Mouse (Mus musculus) CH12.LX (cell line): ENCODE data around the gene Eif4g2. TPM values are rescaled to one million over a fixed set of nuclear protein-coding genes. Genes with fewer than 3 reads are reported as not detected.

Experiments
- DNase-seq: peaks from one replicate; pipeline ENCODE4 v3.0.0-alpha.2; 2013; ENCODE audit errors: extremely low read depth
- H3K27ac ChIP-seq: 2 replicates; pipeline ENCODE4 v1.5.1; 2012; ENCODE audit warnings: low read depth, mild to moderate bottlenecking, control low read depth, moderate library complexity; ENCODE audit not compliant: insufficient read depth
- H3K27me3 ChIP-seq: replicated peaks from 2 replicates; pipeline ENCODE3; 2012; ENCODE audit warnings: inconsistent platforms
- H3K36me3 ChIP-seq, 2 experiments: replicated peaks in 1 of 2; 2 replicates each; pipeline versions ENCODE3 to v1.6.1; 2012; ENCODE audit warnings: inconsistent platforms in 1 of 2, low read length in 1 of 2, mild to moderate bottlenecking in 1 of 2, mixed read lengths in 1 of 2, moderate library complexity in 1 of 2; ENCODE audit not compliant: control insufficient read depth in 1 of 2, insufficient read depth in 1 of 2
- H3K4me1 ChIP-seq, 2 experiments: 2 replicates each; pipeline ENCODE4 v1.6.1; 2012; ENCODE audit warnings: inconsistent platforms in 1 of 2, moderate library complexity in 1 of 2; ENCODE audit not compliant: insufficient read depth in 2 of 2, control insufficient read depth in 1 of 2
- H3K4me2 ChIP-seq: 2 replicates; pipeline ENCODE4 v1.6.1; 2012; ENCODE audit warnings: low read depth, mild to moderate bottlenecking, control low read depth; ENCODE audit not compliant: poor library complexity, insufficient read depth, severe bottlenecking
- H3K4me3 ChIP-seq, 3 experiments: fragments of 150-350 bp in 1 of 3; sonication (generic) in 1 of 3; replicated peaks in 1 of 3; 2 replicates each; pipeline versions ENCODE3 to v1.5.1; 2011 to 2012; ENCODE audit warnings: low read depth in 2 of 3, low read length in 2 of 3, mild to moderate bottlenecking in 2 of 3, moderate library complexity in 2 of 3, control low read depth in 1 of 3, improper control_type of control experiment in 1 of 3, inconsistent platforms in 1 of 3, mixed read lengths in 1 of 3; ENCODE audit not compliant: poor library complexity in 1 of 3
- H3K79me2 ChIP-seq: replicated peaks from 2 replicates; pipeline ENCODE4 v1.6.1; 2012; ENCODE audit warnings: mild to moderate bottlenecking, moderate library complexity; ENCODE audit not compliant: control insufficient read depth, poor library complexity, insufficient read depth, severe bottlenecking; ENCODE audit errors: extremely low read depth
- H3K9ac ChIP-seq: 2 replicates; pipeline ENCODE4 v1.6.1; 2012; ENCODE audit warnings: low read depth, mild to moderate bottlenecking, control low read depth, moderate library complexity; ENCODE audit not compliant: insufficient read depth
- H3K9me3 ChIP-seq: replicated peaks from 2 replicates; pipeline ENCODE3; 2012; ENCODE audit warnings: low read length, inconsistent platforms, mixed read lengths
- CHD1 ChIP-seq: IDR thresholded peaks from 2 replicates; pipeline ENCODE4 v1.6.1; 2012; ENCODE audit warnings: low read depth, low read length, improper control_type of control experiment, inconsistent platforms
- CHD2 ChIP-seq: IDR thresholded peaks from 2 replicates; pipeline ENCODE4 v1.6.1; 2011; ENCODE audit warnings: low read length, improper control_type of control experiment
- ELF1 ChIP-seq: IDR thresholded peaks from 2 replicates; pipeline ENCODE4 v1.6.1; 2014; ENCODE audit warnings: low read depth, mild to moderate bottlenecking, inconsistent platforms, low read length, improper control_type of control experiment
- GABPA ChIP-seq: IDR thresholded peaks from 2 replicates; pipeline ENCODE4 v1.6.1; 2012; ENCODE audit warnings: low read depth, low read length, improper control_type of control experiment, inconsistent platforms; ENCODE audit not compliant: insufficient replicate concordance
- IRF4 ChIP-seq: IDR thresholded peaks from 2 replicates; pipeline ENCODE4 v1.6.1; 2014; ENCODE audit warnings: low read depth, mild to moderate bottlenecking, inconsistent platforms, low read length, improper control_type of control experiment
- JUN ChIP-seq: IDR thresholded peaks from 2 replicates; pipeline ENCODE4 v1.6.1; 2011; ENCODE audit warnings: low read depth, mild to moderate bottlenecking, low read length, improper control_type of control experiment, moderate library complexity; ENCODE audit not compliant: insufficient read depth
- MAX ChIP-seq: IDR thresholded peaks from 2 replicates; pipeline ENCODE4 v1.6.1; 2011; ENCODE audit warnings: low read length, improper control_type of control experiment
- MEF2A ChIP-seq: IDR thresholded peaks from 2 replicates; pipeline ENCODE4 v1.6.1; 2014; ENCODE audit warnings: low read depth, mild to moderate bottlenecking, inconsistent platforms, low read length, improper control_type of control experiment, borderline replicate concordance
- NELFE ChIP-seq: IDR thresholded peaks from 2 replicates; pipeline ENCODE4 v1.6.1; 2011; ENCODE audit warnings: low read depth, low read length, improper control_type of control experiment
- PAX5 ChIP-seq: IDR thresholded peaks from 2 replicates; pipeline ENCODE4 v1.6.1; 2012; ENCODE audit warnings: low read length, inconsistent platforms, mixed read lengths
- RAD21 ChIP-seq: IDR thresholded peaks from 2 replicates; pipeline ENCODE4 v1.6.1; 2011; ENCODE audit warnings: low read depth, mild to moderate bottlenecking, low read length, improper control_type of control experiment, moderate library complexity
- RCOR1 ChIP-seq: conservative IDR thresholded peaks from 2 replicates; pipeline ENCODE4 v1.6.1; 2012; ENCODE audit warnings: low read depth, mild to moderate bottlenecking, inconsistent platforms, low read length, improper control_type of control experiment
- ZMIZ1 ChIP-seq: IDR thresholded peaks from 2 replicates; pipeline ENCODE4 v1.6.1; 2012; ENCODE audit warnings: low read depth, mild to moderate bottlenecking, inconsistent platforms, low read length, improper control_type of control experiment
- ZNF384 ChIP-seq: IDR thresholded peaks from 2 replicates; pipeline ENCODE4 v1.6.1; 2012; ENCODE audit warnings: low read depth, low read length, improper control_type of control experiment, inconsistent platforms
- dilution Hi-C: fragments of 300-500 bp; cut with MboI; formaldehyde crosslinking; loops from 2 replicates; pipeline ENCODE4 v1.14.3; 2020; ENCODE audit warnings: low sequenced_read_pairs; ENCODE audit not compliant: extremely low pct_unique_long_range_greater_than_20kb, extremely low pct_ligation_motif_present
- in situ Hi-C: fragments of 300-500 bp; cut with MboI; formaldehyde crosslinking; loops from 3 replicates; pipeline ENCODE4 v1.14.3; 2019; ENCODE audit warnings: low sequenced_read_pairs, low pct_ligation_motif_present, low pct_unique_long_range_greater_than_20kb, mixed read lengths
- polyA plus RNA-seq: library from polyadenylated mRNA; unstranded; fragments of >175 nt; gene quantifications from 2 replicates; pipeline ENCODE4 v1.2.1, GENCODE M21; 2012; ENCODE audit warnings: low read depth; ENCODE audit not compliant: insufficient read length
- total RNA-seq, 2 experiments: library from RNA; depleted of rRNA; stranded (reverse); fragments of 300-350 nt in 1 of 2; fragments of >200 nt in 1 of 2; gene quantifications; 2 replicates each; pipeline ENCODE4 v1.2.3; 2012 to 2014

The Eif4g2 gene
- total and polyA plus RNA-seq, 3 experiments, result 217 to 821 (median 744) TPM

- peaks cover 0 to 20% of the 10 kb centered on the region in 2 experiments; a peak in 2 of 4 replicates for H3K4me1 ChIP-seq
- in situ Hi-C loops, result no loop called here
- no peak overlapping the region; the same call in 1 of the 2 replicates for H3K27ac ChIP-seq
Observed at GRCm38 (mm10) chr7:111083733-111084120, 897 bp upstream of the Eif4g2 start.

DNA sequence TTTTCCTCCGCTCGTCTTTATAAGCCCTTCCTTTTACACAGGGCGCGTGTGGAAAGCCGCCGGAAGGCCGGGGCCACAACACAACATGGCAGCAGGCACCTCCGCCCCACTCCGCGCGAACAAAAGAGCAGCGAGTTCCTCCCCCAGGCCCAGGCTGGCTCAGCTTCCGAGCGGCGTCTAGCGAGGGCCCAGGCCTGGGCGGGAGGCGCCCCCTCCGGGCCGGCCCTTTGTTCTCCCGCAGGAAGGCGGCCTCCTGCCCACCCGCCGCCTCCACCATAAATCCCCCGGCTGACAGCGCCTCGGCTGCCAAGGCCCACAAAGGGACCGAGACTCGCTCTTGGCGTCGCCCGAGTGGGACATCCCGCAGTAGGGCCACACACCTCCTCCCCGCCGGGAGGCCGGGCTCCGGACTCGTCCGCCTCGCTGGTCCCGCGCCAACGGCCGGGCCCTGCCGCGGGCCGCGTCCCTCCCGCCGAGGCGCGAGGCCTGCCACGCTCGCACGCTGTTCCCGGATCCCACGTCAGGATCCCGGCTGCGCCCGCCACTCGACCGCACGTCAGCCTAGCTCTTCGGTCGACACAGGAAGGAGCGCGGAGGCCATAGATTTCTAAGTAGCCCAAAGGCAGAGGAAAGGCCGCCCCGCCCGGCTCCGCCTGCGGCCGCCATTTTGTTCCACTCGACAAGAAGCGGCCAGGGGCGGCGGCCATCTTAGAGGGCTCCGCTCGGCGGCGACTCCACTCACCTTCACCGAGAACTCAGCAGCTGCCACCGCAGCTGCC, 598 bp downstream of the Eif4g2 start:
- H3K4me1 ChIP-seq, result peaks cover 0 to 24% of the 10 kb centered on the region in 2 experiments; a peak in 2 of 4 replicates
- dilution Hi-C loops, result no loop called here
- in situ Hi-C loops, result no loop called here
- H3K27me3 ChIP-seq, result no peaks in the 10 kb centered on the region
- DNase-seq, result peak; percentile 42
- H3K9ac ChIP-seq, result peak overlapping the region; percentile 89
- H3K36me3 ChIP-seq, result peaks cover 36 to 41% of the 10 kb centered on the region in 2 experiments
- TF ChIP-seq GABPA (no peak), ELF1 (no peak), IRF4 (no peak), PAX5 (no peak), JUN (no peak), MEF2A (no peak), MAX (no peak), ZNF384 (no peak)
- H3K9me3 ChIP-seq, result no peaks in the 10 kb centered on the region
- no peak overlapping the region for H3K4me2 ChIP-seq
- H3K27ac ChIP-seq, result peak overlapping the region; percentile 96
- H3K79me2 ChIP-seq, result peaks cover 36% of the 10 kb centered on the region
- H3K4me3 ChIP-seq, result peak overlapping the region; percentile 92 to 98 (median 95)

More at GRCm38 (mm10) chr7:111083733-111084120, 897 bp upstream of the Eif4g2 start:
- no peak for TF ChIP-seq ZMIZ1
- no peak for TF ChIP-seq CHD2
- no peak for TF ChIP-seq RAD21
- TF ChIP-seq CHD1, result no peak
- TF ChIP-seq RCOR1, result no peak
- no peak for TF ChIP-seq ZNF384
- no peak for TF ChIP-seq MEF2A
- no peak for TF ChIP-seq NELFE
- Histone ChIP-seq H3K27me3 (no peaks in the 10 kb centered on the region), H3K9me3 (no peaks in the 10 kb centered on the region), H3K4me2 (peak overlapping the region; percentile 88), H3K79me2 (peaks cover 29% of the 10 kb centered on the region), H3K4me3 (peak overlapping the region; percentile 68 to 98 (median 90)), H3K36me3 (peaks cover 24 to 26% of the 10 kb centered on the region in 2 experiments), H3K9ac (peak overlapping the region; percentile 92)
- no peak for DNase-seq
- dilution Hi-C loops, result no loop called here
